Comparison of ENCODE assay signal across 19 mouse cellular contexts in the genomic region with DNA sequence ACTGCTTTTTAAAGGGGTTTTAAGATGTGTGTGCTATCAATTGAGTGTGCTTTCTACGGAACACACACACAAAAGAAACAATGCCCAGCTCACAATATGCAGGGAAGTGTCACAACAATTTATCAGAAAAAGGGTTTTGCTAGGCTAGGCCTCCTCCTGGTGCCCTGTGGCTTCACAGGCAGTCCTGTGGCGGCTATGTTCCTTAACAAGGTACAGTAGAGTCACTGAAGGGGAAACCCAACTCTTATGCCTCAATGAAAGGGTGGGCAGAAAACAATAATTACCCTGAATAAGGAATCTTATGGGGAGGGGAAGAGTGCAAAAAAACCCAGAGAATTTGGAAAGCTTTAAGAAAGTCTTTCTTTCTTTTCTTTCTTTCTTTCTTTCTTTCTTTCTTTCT. TPM values are rescaled to one million over a fixed set of nuclear protein-coding genes. Genes with fewer than 3 reads are reported as not detected.
DNase-seq lines count a peak whose midpoint lies in the region; ATAC-seq and TF ChIP-seq lines count a peak whose summit lies in the region.
"Had no signal": no experiment of that assay in that cellular context is flagged by ENCODE, and none has a peak within 500 bp of the region (broad histone marks: within the 10 kb centered on the region; RNA-seq: fewer than 3 reads in every experiment).

No protein-coding gene starts in this region.

- H3K9ac ChIP-seq in hindbrain, embryonic 16.5 days (ENCODE audit: low read depth, low read length) = no peak overlapping the region
- no peak overlapping the region for H3K9ac ChIP-seq in forebrain, embryonic 16.5 days (replicated peaks; ENCODE audit: low read depth, low read length)
- H3K9ac ChIP-seq: embryonic facial prominence, embryonic 13.5 days; heart, embryonic 13.5 days; hindbrain, embryonic 13.5 days; intestine, embryonic 15.5 days had no signal

- intact Hi-C loops in heart, postnatal 14 days (cut with DNase I) = loop anchor here (10.0 kb wide), 1 partner anchor 1352 kb away; no protein-coding TSS in a partner anchor

- 65% methylated on average over 2 of the region's 2 CpGs for WGBS in hindbrain, embryonic 10.5 days
- WGBS in hindbrain, embryonic 16.5 days = 65% methylated on average over 2 of the region's 2 CpGs
- 94% methylated on average over 2 of the region's 2 CpGs for WGBS in thymus, adult 2 months
- 13% methylated on average over 2 of the region's 2 CpGs for WGBS in forebrain, embryonic 16.5 days

- peaks cover 8% of the 10 kb centered on the region; the same call in 1 of the 2 replicates for H3K27me3 ChIP-seq in hindbrain, embryonic 10.5 days (ENCODE audit: insufficient read depth, poor library complexity, severe bottlenecking)
- H3K27me3 ChIP-seq in hindbrain, embryonic 16.5 days (replicated peaks; ENCODE audit: control insufficient read depth, insufficient read depth, low read length) = peaks cover 1% of the 10 kb centered on the region; the same call in 1 of the 2 replicates
- no peaks in the 10 kb centered on the region for H3K27me3 ChIP-seq in thymus, adult 2 months (ENCODE audit: control insufficient read depth, insufficient read depth, low read length)
- no peaks in the 10 kb centered on the region for H3K27me3 ChIP-seq in forebrain, embryonic 16.5 days (replicated peaks; ENCODE audit: control insufficient read depth, insufficient read depth, low read length)
- H3K27me3 ChIP-seq: CH12.LX; heart, embryonic 13.5 days; hindbrain, embryonic 13.5 days; intestine, embryonic 15.5 days; Patski had no signal

- H3K27ac ChIP-seq in hindbrain, embryonic 10.5 days = peak overlapping the region; percentile 23; the same call in 1 of the 2 replicates
- no peak overlapping the region for H3K27ac ChIP-seq in hindbrain, embryonic 16.5 days (ENCODE audit: low read depth, low read length)
- peak overlapping the region; percentile 34; the same call in 1 of the 2 replicates for H3K27ac ChIP-seq in thymus, adult 2 months (ENCODE audit: control insufficient read depth, insufficient read depth, low read length)
- H3K27ac ChIP-seq in forebrain, embryonic 16.5 days (ENCODE audit: low read length) = no peak overlapping the region
- H3K27ac ChIP-seq: heart, embryonic 13.5 days; hindbrain, embryonic 13.5 days; intestine, embryonic 15.5 days had no signal

- H3K4me3 ChIP-seq in hindbrain, embryonic 10.5 days = no peak overlapping the region
- H3K4me3 ChIP-seq in hindbrain, embryonic 16.5 days (ENCODE audit: low read length) = no peak overlapping the region
- H3K4me3 ChIP-seq in thymus, adult 2 months (ENCODE audit: control insufficient read depth, insufficient read depth, low read length) = no peak overlapping the region
- no peak overlapping the region for H3K4me3 ChIP-seq in forebrain, embryonic 16.5 days (replicated peaks; ENCODE audit: low read length)
- H3K4me3 ChIP-seq: embryonic facial prominence, embryonic 13.5 days; heart, embryonic 13.5 days; hindbrain, embryonic 13.5 days; intestine, embryonic 15.5 days had no signal

- H3K36me3 ChIP-seq in hindbrain, embryonic 10.5 days = peaks cover 19% of the 10 kb centered on the region
- H3K36me3 ChIP-seq in hindbrain, embryonic 16.5 days (ENCODE audit: control insufficient read depth, insufficient read depth, low read length) = peaks cover 2% of the 10 kb centered on the region; the same call in 1 of the 2 replicates
- H3K36me3 ChIP-seq in thymus, adult 2 months (ENCODE audit: control insufficient read depth, insufficient read depth, low read length) = peaks cover 9% of the 10 kb centered on the region
- H3K36me3 ChIP-seq in forebrain, embryonic 16.5 days (ENCODE audit: control insufficient read depth, insufficient read depth) = no peaks in the 10 kb centered on the region
- H3K36me3 ChIP-seq: heart, embryonic 13.5 days; intestine, embryonic 15.5 days had no signal

- no peak for TF ChIP-seq CTCF in thymus, adult 2 months (IDR thresholded peaks at IDR 0.05; ENCODE audit: borderline replicate concordance, control insufficient read depth, extremely low read depth, insufficient read depth, low read length, poor library complexity)

- no peak for DNase-seq in hindbrain, embryonic 10.5 days (ENCODE audit: low spot score)
- no peak for DNase-seq in thymus, adult 2 months
- DNase-seq in thymus, postnatal 4 days = no peak
- no peak for DNase-seq in heart, postnatal 14 days
- DNase-seq: adrenal gland, postnatal 14 days; cerebellum, adult 18-20 months; cerebellum, adult 9-11 months; cerebellum, postnatal 36 days; gastrocnemius, postnatal 10 days; heart, postnatal 4 days had no signal

- H3K4me2 ChIP-seq in hindbrain, embryonic 16.5 days (ENCODE audit: low read length) = no peak overlapping the region
- no peak overlapping the region for H3K4me2 ChIP-seq in forebrain, embryonic 16.5 days (ENCODE audit: low read length)
- H3K4me2 ChIP-seq: heart, embryonic 13.5 days; hindbrain, embryonic 13.5 days; intestine, embryonic 15.5 days had no signal

- H3K9me3 ChIP-seq in hindbrain, embryonic 10.5 days = no peaks in the 10 kb centered on the region
- no peaks in the 10 kb centered on the region for H3K9me3 ChIP-seq in hindbrain, embryonic 16.5 days (ENCODE audit: control insufficient read depth, low read length)
- H3K9me3 ChIP-seq in forebrain, embryonic 16.5 days (ENCODE audit: control insufficient read depth, low read length) = no peaks in the 10 kb centered on the region
- H3K9me3 ChIP-seq: embryonic facial prominence, embryonic 13.5 days; heart, embryonic 13.5 days; hindbrain, embryonic 13.5 days; intestine, embryonic 15.5 days had no signal

- TF ChIP-seq POLR2A in thymus, adult 2 months (IDR thresholded peaks at IDR 0.05; ENCODE audit: control insufficient read depth, extremely low read depth, insufficient read depth, low read length, poor library complexity) = no peak

- no peak for ATAC-seq in hindbrain, embryonic 16.5 days
- 0 out of 2 replicates have a peak, but pooled peaks have one; percentile 29 for ATAC-seq in forebrain, embryonic 16.5 days
- ATAC-seq: activated CD4-positive, CD25-positive, alpha-beta regulatory T cell, adult 4 months; intestine, embryonic 15.5 days; Patski had no signal

- H3K4me1 ChIP-seq in hindbrain, embryonic 10.5 days (replicated peaks) = peaks cover 33% of the 10 kb centered on the region
- H3K4me1 ChIP-seq in hindbrain, embryonic 16.5 days (ENCODE audit: control insufficient read depth, insufficient read depth, low read depth, low read length) = no peaks in the 10 kb centered on the region; the same call in 1 of the 2 replicates
- H3K4me1 ChIP-seq in thymus, adult 2 months (replicated peaks; ENCODE audit: control insufficient read depth, insufficient read depth, low read length) = peaks cover 15% of the 10 kb centered on the region
- H3K4me1 ChIP-seq in forebrain, embryonic 16.5 days (replicated peaks; ENCODE audit: control insufficient read depth, insufficient read depth, low read length) = peaks cover 19% of the 10 kb centered on the region
- H3K4me1 ChIP-seq: intestine, embryonic 15.5 days had no signal

RNA-seq across cellular contexts. Expression of a gene that starts 40.2 kb away (rescaled TPM):
- 12.0 and 15.7 TPM in 2 replicates for polyA plus RNA-seq in hindbrain, embryonic 10.5 days (2016; fragmentation: Nextera tagmentation; extraction: Ambion mirVana)
- polyA plus RNA-seq in hindbrain, embryonic 16.5 days (2015; fragmentation: Nextera tagmentation; extraction: Ambion mirVana) = 5.7 and 6.4 TPM in 2 replicates
- polyA plus RNA-seq in thymus, adult 2 months (2012; rRNA removed) = 30.4 and 34.4 TPM in 2 replicates
- 8.8 and 10.2 TPM in 2 replicates for polyA plus RNA-seq in forebrain, embryonic 16.5 days (2015; fragmentation: Nextera tagmentation; extraction: Ambion mirVana)
- 10 to 100 TPM; 32.5 to 34.2 TPM for total RNA-seq in heart, postnatal 14 days (2021)

RNA-seq across cellular contexts. Expression of a gene that starts 40.2 kb away (rescaled TPM):
- polyA plus RNA-seq in hindbrain, embryonic 10.5 days (2016; fragmentation: Nextera tagmentation; extraction: Ambion mirVana) = 3.0 and 3.2 TPM in 2 replicates
- polyA plus RNA-seq in hindbrain, embryonic 16.5 days (2015; fragmentation: Nextera tagmentation; extraction: Ambion mirVana) = 1.8 and 1.9 TPM in 2 replicates
- polyA plus RNA-seq in thymus, adult 2 months (2012; rRNA removed) = 2.7 and 3.3 TPM in 2 replicates
- polyA plus RNA-seq in forebrain, embryonic 16.5 days (2015; fragmentation: Nextera tagmentation; extraction: Ambion mirVana) = 3.0 and 6.3 TPM in 2 replicates
- 1 to 10 TPM; 2.3 to 3.2 TPM for total RNA-seq in heart, postnatal 14 days (2021)

Comparison
In these comparisons a context has a peak if more than half of its experiments do, and no peak if none do; other contexts are left out.
1. H3K27ac ChIP-seq: peak in hindbrain, embryonic 10.5 days (single experiment) and thymus, adult 2 months (single experiment); none in hindbrain, embryonic 16.5 days (single experiment) and forebrain, embryonic 16.5 days (single experiment).